Mouse (Mus musculus) ES-E14 (cell line): ENCODE results near the gene Etv2. TPM values are rescaled to one million over a fixed set of nuclear protein-coding genes. Genes with fewer than 3 reads are reported as not detected.
A peak's percentile ranks its signal among the peaks of the same experiment; 100 is the strongest.

ENCODE experiments used
- DNase-seq: peaks from one replicate; pipeline ENCODE4 v3.0.0-alpha.2; 2013; ENCODE audit warnings: low read depth, low spot score
- H3K27ac ChIP-seq: 2 replicates; pipeline ENCODE4 v1.5.1; 2012; ENCODE audit warnings: low read depth, mild to moderate bottlenecking, low read length, moderate library complexity, mixed read lengths; ENCODE audit not compliant: poor library complexity, insufficient read depth, severe bottlenecking
- H3K36me3 ChIP-seq: 2 replicates; pipeline ENCODE4 v1.6.1; 2012; ENCODE audit warnings: mild to moderate bottlenecking, low read length, moderate library complexity, mixed read lengths; ENCODE audit not compliant: control insufficient read depth, poor library complexity, insufficient read depth, severe bottlenecking
- H3K4me1 ChIP-seq, 2 experiments: fragments of 150-350 bp in 1 of 2; sonication (generic) in 1 of 2; 2 replicates each; pipeline ENCODE4 v1.6.1; 2012; ENCODE audit warnings: low read length in 2 of 2, mild to moderate bottlenecking in 1 of 2, mixed read lengths in 1 of 2; ENCODE audit not compliant: control insufficient read depth in 2 of 2, insufficient read depth in 2 of 2, poor library complexity in 1 of 2
- H3K4me3 ChIP-seq, 2 experiments: fragments of 150-350 bp in 1 of 2; sonication (generic) in 1 of 2; 2 replicates each; pipeline ENCODE4 v1.5.1; 2012; ENCODE audit warnings: low read length in 2 of 2, low read depth in 1 of 2, mild to moderate bottlenecking in 1 of 2, mixed read lengths in 1 of 2; ENCODE audit not compliant: insufficient read depth in 1 of 2, poor library complexity in 1 of 2, severe bottlenecking in 1 of 2
- H3K9ac ChIP-seq: 2 replicates; pipeline ENCODE4 v1.6.1; 2012; ENCODE audit warnings: low read depth, mild to moderate bottlenecking, low read length, mixed read lengths; ENCODE audit not compliant: poor library complexity, insufficient read depth, severe bottlenecking
- H3K9me3 ChIP-seq: fragments of 150-350 bp; sonication (generic); 2 replicates; pipeline ENCODE4 v1.6.1; 2012; ENCODE audit warnings: low read depth, mild to moderate bottlenecking, low read length; ENCODE audit not compliant: control insufficient read depth, insufficient read depth
- CHD2 ChIP-seq: IDR thresholded peaks from 2 replicates; pipeline ENCODE4 v1.6.1; 2014; ENCODE audit warnings: mild to moderate bottlenecking, low read depth, low read length, inconsistent platforms
- HCFC1 ChIP-seq: IDR thresholded peaks from 2 replicates; pipeline ENCODE4 v1.6.1; 2012; ENCODE audit warnings: low read length, inconsistent platforms, borderline replicate concordance; ENCODE audit not compliant: insufficient read depth
- MAFK ChIP-seq: IDR thresholded peaks from 2 replicates; pipeline ENCODE4 v1.6.1; 2014; ENCODE audit warnings: mild to moderate bottlenecking, low read depth, low read length, inconsistent platforms; ENCODE audit not compliant: insufficient read depth
- ZC3H11A ChIP-seq: IDR thresholded peaks from 2 replicates; pipeline ENCODE4 v1.6.1; 2012; ENCODE audit warnings: low read depth, mild to moderate bottlenecking, inconsistent platforms, low read length, borderline replicate concordance
- ZNF384 ChIP-seq: IDR thresholded peaks from 2 replicates; pipeline ENCODE4 v1.6.1; 2012; ENCODE audit warnings: low read depth, low read length, inconsistent platforms
- in situ Hi-C, 2 experiments: fragments of 600-800 bp; cut with MboI; formaldehyde crosslinking; loops; one replicate each; pipeline ENCODE4 v1.15.1; 2025; ENCODE audit warnings: low sequenced_read_pairs in 2 of 2, inconsistent platforms in 1 of 2; ENCODE audit not compliant: unreplicated experiment in 2 of 2
- total RNA-seq: library from RNA; depleted of rRNA; stranded (reverse); fragments of 300-350 nt; gene quantifications from 2 replicates; pipeline ENCODE4 v1.2.3, GENCODE M21; 2012; rRNA removed

Etv2 gene
- 1.5 and 2.1 TPM in 2 replicates for total RNA-seq

GRCm38 (mm10) chr7:30635752-30636151, at the start of gene Etv2:
TSS of gene Etv2 (minus strand) at chr7:30635852.
- Histone ChIP-seq H3K27ac (no peak within 1 kb of the TSS), H3K9ac (peak within 1 kb of the TSS; percentile 44; the same call in 1 of the 2 replicates), H3K4me3 (peak within 1 kb of the TSS; percentile 43 to 44), H3K36me3 (peaks cover 2% of the 10 kb centered on the region), H3K9me3 (no peaks in the 10 kb centered on the region), H3K4me1 (peaks cover 9 to 28% of the 10 kb centered on the region in 2 experiments; a peak in 3 of 4 replicates)
- DNase-seq = no peak
- in situ Hi-C loops = no loop called here
- TF ChIP-seq MAFK (no peak), ZNF384 (no peak), CHD2 (no peak), HCFC1 (no peak), ZC3H11A (no peak)

- Histone ChIP-seq H3K4me3 (no peak overlapping the region), H3K9ac (no peak overlapping the region), H3K9me3 (no peaks in the 10 kb centered on the region), H3K27ac (no peak overlapping the region), H3K36me3 (no peaks in the 10 kb centered on the region), H3K4me1 (no peaks in the 10 kb centered on the region)
- DNase-seq = no peak
- in situ Hi-C loops = no loop called here
- TF ChIP-seq HCFC1 (no peak), MAFK (no peak), ZC3H11A (no peak), ZNF384 (no peak)
Measured at GRCm38 (mm10) chr7:30683425-30683824, 47.8 kb upstream of the Etv2 start.

DNA sequence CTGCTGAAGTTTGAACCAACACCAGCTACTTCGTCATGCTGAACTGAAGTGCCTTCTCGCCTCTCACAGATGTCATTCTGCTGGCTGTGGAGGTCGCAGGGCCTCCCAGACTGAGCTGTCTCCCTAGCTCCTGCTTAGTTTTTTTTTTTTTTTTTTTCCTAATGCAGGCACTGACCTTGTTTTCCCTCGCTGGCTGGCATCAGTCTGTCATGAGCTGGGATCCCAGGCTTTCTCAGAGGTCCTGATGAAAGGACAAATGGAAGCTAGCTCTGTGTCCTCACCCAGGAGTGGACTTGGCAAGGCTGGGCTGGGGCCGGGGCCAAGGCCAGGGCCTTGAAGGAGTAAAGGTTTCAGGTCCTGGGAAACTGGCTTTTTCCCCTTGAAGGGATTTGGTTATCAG, 46.2 kb upstream of the Etv2 start:
- DNase-seq = no peak
- no peaks in the 10 kb centered on the region for H3K9me3 ChIP-seq
- in situ Hi-C loops = no loop called here
- no peak overlapping the region for H3K9ac ChIP-seq
- no peak overlapping the region for H3K27ac ChIP-seq
- no peaks in the 10 kb centered on the region for H3K4me1 ChIP-seq
- no peak overlapping the region for H3K4me3 ChIP-seq
- no peaks in the 10 kb centered on the region for H3K36me3 ChIP-seq
- TF ChIP-seq HCFC1 = no peak
- TF ChIP-seq ZC3H11A = no peak
- TF ChIP-seq CHD2 = no peak
- no peak for TF ChIP-seq ZNF384
- TF ChIP-seq MAFK = no peak

GRCm38 (mm10) chr7:30678263-30678975, 42.8 kb upstream of the Etv2 start:
- no peak for DNase-seq
- no peak overlapping the region for H3K4me3 ChIP-seq
- in situ Hi-C loops = no loop called here
- no peaks in the 10 kb centered on the region for H3K4me1 ChIP-seq
- H3K27ac ChIP-seq = no peak overlapping the region
- no peak for TF ChIP-seq ZNF384
- no peaks in the 10 kb centered on the region for H3K36me3 ChIP-seq
- H3K9ac ChIP-seq = no peak overlapping the region
- H3K9me3 ChIP-seq = no peaks in the 10 kb centered on the region

DNA sequence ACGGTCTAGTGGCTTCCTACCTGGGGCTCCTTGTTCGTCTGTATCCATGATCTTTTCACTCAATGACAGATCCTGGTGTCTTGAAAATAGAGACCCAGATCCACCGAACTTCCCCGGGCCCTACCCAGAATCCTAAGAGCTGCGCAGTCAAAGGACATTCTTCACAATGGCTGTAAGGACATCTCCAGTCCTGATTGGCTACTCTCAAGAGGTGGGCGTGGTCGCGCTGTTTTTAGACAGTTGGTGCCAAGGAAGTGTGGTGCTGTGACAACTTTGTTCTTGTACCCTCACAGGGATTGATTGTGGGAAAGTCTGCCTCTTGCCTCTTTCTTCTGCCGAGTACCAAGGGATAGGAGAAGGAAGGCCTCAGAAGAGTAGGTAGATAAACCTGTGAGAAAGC, 35.8 kb upstream of the Etv2 start, which contains the start of gene Pmis2:
TSS of gene Pmis2 (minus strand) at position 126 of the 400 bp plus-strand sequence.
- Histone ChIP-seq H3K9me3 (no peaks in the 10 kb centered on the region), H3K4me3 (peak within 1 kb of the TSS in 1 of 2 experiments; percentile 32; a peak in 2 of 4 replicates), H3K9ac (0 out of 2 replicates have a peak within 1 kb of the TSS, but pooled peaks have one; percentile 6), H3K4me1 (peaks cover 0 to 3% of the 10 kb centered on the region in 2 experiments; a peak in 1 of 4 replicates), H3K36me3 (no peaks in the 10 kb centered on the region), H3K27ac (no peak within 1 kb of the TSS)
- in situ Hi-C loops = no loop called here
- TF ChIP-seq CHD2 (no peak), MAFK (no peak), ZC3H11A (no peak), HCFC1 (no peak), ZNF384 (no peak)
- peak; percentile 50 for DNase-seq
